Mouse (Mus musculus) MEL (cell line): ENCODE measurements around the gene Ttbk2. TPM values are rescaled to one million over a fixed set of nuclear protein-coding genes. Genes with fewer than 3 reads are reported as not detected.

Experiments used
- DNase-seq: peaks from one replicate; pipeline ENCODE4 v3.0.0; 2011; ENCODE audit warnings: low read depth, low spot score
- H3K27ac ChIP-seq: 2 replicates; pipeline ENCODE4 v1.5.1; 2012; ENCODE audit warnings: low read depth, mild to moderate bottlenecking, control low read depth, low read length, moderate library complexity; ENCODE audit not compliant: control insufficient read depth
- H3K27me3 ChIP-seq, 2 experiments: fragments of 150-350 bp in 1 of 2; sonication (generic) in 1 of 2; 2 replicates each; pipeline ENCODE4 v1.6.1; 2012; ENCODE audit warnings: low read length in 2 of 2, mild to moderate bottlenecking in 2 of 2, improper control_type of control experiment in 1 of 2, moderate library complexity in 1 of 2; ENCODE audit not compliant: insufficient read depth in 2 of 2, control insufficient read depth in 1 of 2
- H3K36me3 ChIP-seq, 2 experiments: 2 replicates each; pipeline ENCODE4 v1.6.1; 2012 to 2014; ENCODE audit warnings: low read length in 2 of 2, improper control_type of control experiment in 1 of 2, inconsistent platforms in 1 of 2, mild to moderate bottlenecking in 1 of 2; ENCODE audit not compliant: insufficient read depth in 2 of 2, control insufficient read depth in 1 of 2
- H3K4me1 ChIP-seq, 2 experiments: fragments of 150-350 bp in 1 of 2; sonication (generic) in 1 of 2; 2 replicates each; pipeline ENCODE4 v1.6.1; 2012; ENCODE audit warnings: low read length in 2 of 2, improper control_type of control experiment in 1 of 2, mild to moderate bottlenecking in 1 of 2; ENCODE audit not compliant: insufficient read depth in 2 of 2, control insufficient read depth in 1 of 2
- H3K4me3 ChIP-seq, 2 experiments: fragments of 150-350 bp in 1 of 2; sonication (generic) in 1 of 2; 2 replicates each; pipeline ENCODE4 v1.5.1; 2012; ENCODE audit warnings: low read depth in 2 of 2, low read length in 2 of 2, mild to moderate bottlenecking in 2 of 2, moderate library complexity in 2 of 2, control low read depth in 1 of 2, improper control_type of control experiment in 1 of 2; ENCODE audit not compliant: control insufficient read depth in 1 of 2, insufficient read depth in 1 of 2
- H3K79me2 ChIP-seq: 2 replicates; pipeline ENCODE4 v1.6.1; 2012; ENCODE audit warnings: mild to moderate bottlenecking, low read length, moderate library complexity; ENCODE audit not compliant: control insufficient read depth, poor library complexity, insufficient read depth
- H3K9ac ChIP-seq: 2 replicates; pipeline ENCODE4 v1.6.1; 2012; ENCODE audit warnings: low read depth, mild to moderate bottlenecking, control low read depth, low read length, moderate library complexity; ENCODE audit not compliant: control insufficient read depth, poor library complexity, severe bottlenecking
- H3K9me3 ChIP-seq: fragments of 150-350 bp; sonication (generic); replicated peaks from 2 replicates; pipeline ENCODE4 v1.6.1; 2012; ENCODE audit warnings: mild to moderate bottlenecking, low read length, improper control_type of control experiment, moderate library complexity; ENCODE audit not compliant: insufficient read depth
- BHLHE40 ChIP-seq: IDR thresholded peaks from 2 replicates; pipeline ENCODE4 v1.6.1; 2012; ENCODE audit warnings: low read depth, mild to moderate bottlenecking, inconsistent platforms, low read length, improper control_type of control experiment, borderline replicate concordance
- CHD1 ChIP-seq: IDR thresholded peaks from 2 replicates; pipeline ENCODE4 v1.6.1; 2012; ENCODE audit warnings: low read depth, mild to moderate bottlenecking, inconsistent platforms, low read length, improper control_type of control experiment
- CHD2 ChIP-seq: IDR thresholded peaks from 2 replicates; pipeline ENCODE4 v1.6.1; 2011; ENCODE audit warnings: low read length, improper control_type of control experiment
- CTCF ChIP-seq, 3 experiments: IDR thresholded peaks in 2 of 3; conservative IDR thresholded peaks in 1 of 3; 2 replicates each; pipeline ENCODE4 v1.5.1; 2011 to 2012; ENCODE audit warnings: low read length in 3 of 3, low read depth in 2 of 3, mild to moderate bottlenecking in 2 of 3, improper control_type of control experiment in 1 of 3, inconsistent platforms in 1 of 3, mixed read lengths in 1 of 3, moderate library complexity in 1 of 3; ENCODE audit not compliant: control insufficient read depth in 1 of 3, insufficient read depth in 1 of 3, poor library complexity in 1 of 3, severe bottlenecking in 1 of 3
- GABPA ChIP-seq: IDR thresholded peaks from 2 replicates; pipeline ENCODE4 v1.6.1; 2012; ENCODE audit warnings: low read depth, mild to moderate bottlenecking, inconsistent platforms, low read length, improper control_type of control experiment, moderate library complexity
- GATA1 ChIP-seq: IDR thresholded peaks from 2 replicates; pipeline ENCODE4 v1.6.1; 2011; ENCODE audit warnings: low read depth, low read length, improper control_type of control experiment
- MAFK ChIP-seq: IDR thresholded peaks from 2 replicates; pipeline ENCODE4 v1.6.1; 2011; ENCODE audit warnings: low read depth, mild to moderate bottlenecking, low read length, improper control_type of control experiment, borderline replicate concordance
- MAX ChIP-seq: IDR thresholded peaks from 2 replicates; pipeline ENCODE4 v1.6.1; 2011; ENCODE audit warnings: low read length, improper control_type of control experiment
- MAZ ChIP-seq: IDR thresholded peaks from 2 replicates; pipeline ENCODE4 v1.6.1; 2012; ENCODE audit warnings: low read depth, mild to moderate bottlenecking, inconsistent platforms, low read length, improper control_type of control experiment
- MYB ChIP-seq: IDR thresholded peaks from 2 replicates; pipeline ENCODE4 v1.6.1; 2011; ENCODE audit warnings: mild to moderate bottlenecking, low read depth, low read length, improper control_type of control experiment
- MYC ChIP-seq: IDR thresholded peaks from 2 replicates; pipeline ENCODE4 v1.6.1; 2011; ENCODE audit warnings: low read depth, mild to moderate bottlenecking, low read length, improper control_type of control experiment, moderate library complexity
- NELFE ChIP-seq: IDR thresholded peaks from 2 replicates; pipeline ENCODE4 v1.6.1; 2011; ENCODE audit warnings: low read depth, low read length, improper control_type of control experiment
- POLR2AphosphoS2 ChIP-seq: IDR thresholded peaks from 2 replicates; pipeline ENCODE4 v1.6.1; 2011; ENCODE audit warnings: low read length, improper control_type of control experiment
- POLR2AphosphoS5 ChIP-seq: IDR thresholded peaks from 2 replicates; pipeline ENCODE4 v1.6.1; 2012; ENCODE audit warnings: low read depth, borderline replicate concordance, mild to moderate bottlenecking, inconsistent platforms, low read length, moderate library complexity, mixed read lengths
- SMC3 ChIP-seq: IDR thresholded peaks from 2 replicates; pipeline ENCODE4 v1.6.1; 2011; ENCODE audit warnings: low read depth, low read length, improper control_type of control experiment
- TBP ChIP-seq: IDR thresholded peaks from 2 replicates; pipeline ENCODE4 v1.8.0; 2011; ENCODE audit warnings: low read depth, low read length, improper control_type of control experiment
- TCF12 ChIP-seq: IDR thresholded peaks from 2 replicates; pipeline ENCODE4 v1.6.1; 2014; ENCODE audit warnings: low read depth, mild to moderate bottlenecking, inconsistent platforms, low read length, improper control_type of control experiment, moderate library complexity
- ZKSCAN1 ChIP-seq: IDR thresholded peaks from 2 replicates; pipeline ENCODE4 v1.6.1; 2012; ENCODE audit warnings: low read depth, mild to moderate bottlenecking, inconsistent platforms, low read length, improper control_type of control experiment, moderate library complexity
- ZMIZ1 ChIP-seq: IDR thresholded peaks from 2 replicates; pipeline ENCODE4 v1.6.1; 2012; ENCODE audit warnings: low read depth, mild to moderate bottlenecking, inconsistent platforms, low read length, improper control_type of control experiment, moderate library complexity
- polyA plus RNA-seq, 2 experiments: library from polyadenylated mRNA; stranded (reverse) in 1 of 2; unstranded in 1 of 2; fragments of >175 nt in 1 of 2; fragments of >200 nt in 1 of 2; gene quantifications; 2 replicates each; pipeline versions ENCODE4 v1.2.1 to v1.2.4; 2012; ENCODE audit warnings: low replicate concordance in 2 of 2, low read depth in 1 of 2; ENCODE audit not compliant: insufficient read length in 2 of 2, insufficient read depth in 1 of 2, missing spikeins in 1 of 2
- total RNA-seq: library from RNA; depleted of rRNA; stranded (reverse); fragments of 300-350 nt; gene quantifications from 2 replicates; pipeline ENCODE4 v1.2.3, GENCODE M21; 2012

Gene Ttbk2
- total and polyA plus RNA-seq, 3 experiments: 2.1 to 3.0 TPM; not detected in 1

DNA sequence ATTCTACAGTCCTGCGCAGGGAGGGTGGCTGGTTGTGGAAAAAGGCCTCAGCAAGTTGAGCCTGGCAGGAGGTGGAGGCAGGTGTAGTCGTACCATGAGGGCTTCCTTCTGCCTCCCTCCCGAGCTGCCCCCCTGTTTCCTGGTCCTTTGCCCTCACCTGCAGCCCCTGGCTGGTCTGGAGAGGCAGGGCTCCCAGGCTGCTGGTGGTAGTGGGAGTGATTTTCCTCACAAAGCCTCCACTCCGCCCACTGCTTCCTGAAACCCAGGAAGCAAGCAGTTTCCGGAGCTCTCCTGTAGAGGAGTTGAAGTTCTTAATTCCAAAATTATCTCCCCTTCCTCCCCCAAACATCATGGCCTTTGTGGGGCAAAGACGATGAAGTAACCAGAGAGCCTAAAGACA is 126.2 kb downstream of the Ttbk2 start:
- H3K27ac ChIP-seq: no peak overlapping the region
- DNase-seq: no peak
- peaks cover 0 to 11% of the 10 kb centered on the region in 2 experiments; a peak in 3 of 4 replicates for H3K36me3 ChIP-seq
- no peaks in the 10 kb centered on the region for H3K9me3 ChIP-seq
- H3K79me2 ChIP-seq: no peaks in the 10 kb centered on the region
- TF ChIP-seq CHD2 (no peak), ZKSCAN1 (no peak), MYB (no peak), NELFE (no peak), SMC3 (no peak), MAZ (no peak), POLR2AphosphoS5 (no peak), MAFK (no peak), CTCF (IDR thresholded peaks at IDR 0.05 in 2 of 3, conservative IDR thresholded peaks at IDR 0.05 in 1 of 3; ENCODE audit: control insufficient read depth in 1 of 3, insufficient read depth in 1 of 3, low read depth in 2 of 3, low read length in 3 of 3, poor library complexity in 1 of 3, severe bottlenecking in 1 of 3) (no peak), POLR2AphosphoS2 (no peak), GABPA (no peak), TCF12 (no peak), TBP (no peak), GATA1 (no peak)
- H3K4me3 ChIP-seq: no peak overlapping the region
- no peaks in the 10 kb centered on the region for H3K27me3 ChIP-seq
- peaks cover 0 to 2% of the 10 kb centered on the region in 2 experiments; a peak in 1 of 4 replicates for H3K4me1 ChIP-seq
- H3K9ac ChIP-seq: no peak overlapping the region

DNA sequence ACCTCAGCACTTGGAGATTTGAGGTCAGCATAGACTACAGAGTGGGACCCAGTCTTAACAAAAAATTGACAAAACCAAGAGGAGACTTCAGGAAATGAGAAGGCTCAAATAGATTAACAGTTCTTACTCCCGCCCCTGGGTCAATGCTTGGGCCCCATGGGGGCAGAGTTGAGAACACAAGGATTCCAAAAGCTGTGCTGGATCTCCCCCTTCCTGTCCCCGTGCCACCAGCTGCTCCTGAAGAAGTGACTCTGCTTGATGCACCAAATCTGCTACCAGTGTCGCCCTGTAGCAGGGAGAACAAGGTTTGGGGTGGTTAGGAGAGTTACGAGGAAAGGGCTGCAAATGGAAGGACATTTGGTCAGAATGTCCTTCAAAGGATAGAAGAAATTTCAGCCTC is 126.8 kb downstream of the Ttbk2 start:
- TF ChIP-seq BHLHE40: no peak
- TF ChIP-seq ZMIZ1: no peak
- TF ChIP-seq MYB: no peak
- no peak for TF ChIP-seq CHD1
- no peak for TF ChIP-seq MYC
- TF ChIP-seq MAX: no peak
- no peak for TF ChIP-seq GATA1
- TF ChIP-seq, all 39 proteins: peak for 0
- peaks cover 0 to 11% of the 10 kb centered on the region in 2 experiments; a peak in 2 of 4 replicates for H3K36me3 ChIP-seq
- no peak overlapping the region for H3K27ac ChIP-seq
- H3K79me2 ChIP-seq: no peaks in the 10 kb centered on the region
- peaks cover 0 to 1% of the 10 kb centered on the region in 2 experiments; a peak in 1 of 4 replicates for H3K4me1 ChIP-seq
- H3K9ac ChIP-seq: no peak overlapping the region
- no peaks in the 10 kb centered on the region for H3K9me3 ChIP-seq
- H3K27me3 ChIP-seq: no peaks in the 10 kb centered on the region
- no peak overlapping the region for H3K4me3 ChIP-seq
- no peak for DNase-seq
